Mouse (Mus musculus) heart, adult 8-10 months (tissue): ENCODE measurements at regions not wholly inside any gene's neighbourhood (a gene's known extent, or its start where the extent isn't known, plus 50 kb on each side); places are given as distances from the start of the nearest gene placed in this dataset.

Experiments
- DNase-seq: peaks from one replicate; pipeline ENCODE4 v3.0.0; 2022; ENCODE audit warnings: low spot score

- DNase-seq, result no peak
Observed at GRCm38 (mm10) chr10:37716946-37717345, 578.2 kb upstream of the Marcks start.

GRCm38 (mm10) chr10:37711459-37711858, 572.7 kb upstream of the Marcks start:
- DNase-seq, result peak; percentile 20

- DNase-seq, result no peak
Observed at GRCm38 (mm10) chr10:37694041-37694690, 555.4 kb upstream of the Marcks start.

- DNase-seq, result no peak
Observed at GRCm38 (mm10) chr10:37692851-37693250, 554.1 kb upstream of the Marcks start.

- DNase-seq, result no peak
Observed at GRCm38 (mm10) chr10:37691939-37692338, 553.2 kb upstream of the Marcks start.

- DNase-seq, result peak; percentile 28
Observed at GRCm38 (mm10) chr10:37683101-37683500, 544.4 kb upstream of the Marcks start.

- DNase-seq, result no peak
Observed at GRCm38 (mm10) chr10:37680601-37681000, 541.9 kb upstream of the Marcks start.

GRCm38 (mm10) chr10:37677826-37678225, 539.1 kb upstream of the Marcks start:
- DNase-seq, result no peak

GRCm38 (mm10) chr10:37668827-37669226, 530.1 kb upstream of the Marcks start:
- DNase-seq, result no peak

- DNase-seq, result no peak
Observed at GRCm38 (mm10) chr10:37667031-37667745, 528.5 kb upstream of the Marcks start.

- no peak for DNase-seq
Observed at GRCm38 (mm10) chr10:37666535-37666934, 527.8 kb upstream of the Marcks start.

GRCm38 (mm10) chr10:37637001-37637562, 498.4 kb upstream of the Marcks start:
- DNase-seq, result no peak

- no peak for DNase-seq
Observed at GRCm38 (mm10) chr10:37636421-37636820, 497.7 kb upstream of the Marcks start.

- no peak for DNase-seq
Observed at GRCm38 (mm10) chr10:37630403-37630802, 491.7 kb upstream of the Marcks start.

GRCm38 (mm10) chr10:37627900-37628299, 489.2 kb upstream of the Marcks start:
- peak; percentile 28 for DNase-seq

GRCm38 (mm10) chr10:37626758-37627201, 488.1 kb upstream of the Marcks start:
- no peak for DNase-seq

- no peak for DNase-seq
Observed at GRCm38 (mm10) chr10:37625972-37626757, 487.4 kb upstream of the Marcks start.

- no peak for DNase-seq
Observed at GRCm38 (mm10) chr10:37623041-37623440, 484.3 kb upstream of the Marcks start.

GRCm38 (mm10) chr10:37618606-37619005, 479.9 kb upstream of the Marcks start:
- DNase-seq, result no peak

GRCm38 (mm10) chr10:37617708-37618300, 479.1 kb upstream of the Marcks start:
- peak; percentile 58 for DNase-seq

GRCm38 (mm10) chr10:37615926-37616691, 477.4 kb upstream of the Marcks start:
- no peak for DNase-seq
